Mouse (Mus musculus) lung, adult 2 months (tissue): ENCODE data around the gene Igsf9b.

Experiments
- CTCF ChIP-seq: fragments of 200-500 bp; IDR thresholded peaks from 2 replicates; pipeline ENCODE4 v1.5.1; 2011; ENCODE audit warnings: mild to moderate bottlenecking, low read length, control low read depth; ENCODE audit not compliant: insufficient read depth
- POLR2A ChIP-seq: fragments of 200-500 bp; IDR thresholded peaks from 2 replicates; pipeline ENCODE4 v1.6.1; 2011; ENCODE audit warnings: low read depth, mild to moderate bottlenecking, control low read depth, low read length, borderline replicate concordance; ENCODE audit errors: extremely low read depth

DNA sequence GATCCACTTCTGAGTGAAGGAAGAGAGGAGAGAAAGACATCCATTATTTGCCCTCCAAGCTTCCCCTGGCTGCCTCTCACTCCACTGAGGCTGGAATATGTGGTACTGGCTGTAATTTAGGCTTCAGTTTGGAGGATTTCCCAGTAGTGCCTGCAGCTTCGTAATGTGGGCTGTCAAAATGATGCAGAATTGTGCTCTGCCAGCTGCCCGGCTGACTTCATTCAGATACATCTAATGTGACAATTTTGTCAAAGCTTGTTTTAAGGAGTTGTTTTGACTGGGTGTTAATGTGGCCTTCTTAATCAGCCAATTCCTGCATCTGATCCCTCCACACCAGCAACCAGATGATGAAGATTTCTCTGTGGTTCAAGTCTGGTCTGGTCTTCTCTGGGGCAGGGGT, 37.1 kb upstream of the Igsf9b start:
- TF ChIP-seq CTCF (no peak), POLR2A (no peak)
